Mouse (Mus musculus) spleen, adult 2 months (tissue): ENCODE measurements around the gene Mlf2. TPM values are rescaled to one million over a fixed set of nuclear protein-coding genes. Genes with fewer than 3 reads are reported as not detected.

ENCODE experiments used
- DNase-seq, 2 experiments: peaks; one replicate each; pipeline versions ENCODE4 v3.0.0 to v3.0.0-alpha.2; 2012 to 2021; ENCODE audit warnings: low spot score in 2 of 2, low read depth in 1 of 2
- H3K27ac ChIP-seq: fragments of 200-500 bp; 2 replicates; pipeline ENCODE4 v1.5.1; 2012; ENCODE audit warnings: low read length, inconsistent platforms; ENCODE audit not compliant: insufficient read depth
- H3K27me3 ChIP-seq: fragments of 200-500 bp; 2 replicates; pipeline ENCODE4 v1.6.1; 2012; ENCODE audit warnings: mild to moderate bottlenecking, moderate library complexity, low read length, inconsistent platforms; ENCODE audit not compliant: control insufficient read depth, insufficient read depth
- H3K36me3 ChIP-seq: fragments of 200-500 bp; 2 replicates; pipeline ENCODE4 v1.6.1; 2012; ENCODE audit warnings: mild to moderate bottlenecking, low read length, inconsistent platforms; ENCODE audit not compliant: control insufficient read depth, insufficient read depth
- H3K4me1 ChIP-seq: fragments of 200-500 bp; 2 replicates; pipeline ENCODE4 v1.6.1; 2011; ENCODE audit warnings: inconsistent platforms; ENCODE audit not compliant: control insufficient read depth, insufficient read depth, insufficient read length
- H3K4me3 ChIP-seq: fragments of 200-500 bp; 2 replicates; pipeline ENCODE4 v1.5.1; 2011; ENCODE audit warnings: mild to moderate bottlenecking, inconsistent platforms; ENCODE audit not compliant: insufficient read depth, insufficient read length; ENCODE audit errors: extremely low read depth
- CTCF ChIP-seq: fragments of 200-500 bp; IDR thresholded peaks from 2 replicates; pipeline ENCODE4 v1.5.1; 2011; ENCODE audit warnings: mild to moderate bottlenecking, inconsistent platforms; ENCODE audit not compliant: insufficient read depth, insufficient read length, insufficient replicate concordance; ENCODE audit errors: extremely low read depth
- POLR2A ChIP-seq: fragments of 200-500 bp; IDR thresholded peaks from 2 replicates; pipeline ENCODE4 v1.6.1; 2011; ENCODE audit warnings: low read depth, low read length, inconsistent platforms
- WGBS: fragments of 180-500 bp; shearing (Covaris S2); methylation state at CpG from one replicate; pipeline ENCODE4 v1.1.7; 2018; 5-methylcytosine and 5-hydroxymethylcytosine counted together
- polyA plus RNA-seq: library from polyadenylated mRNA; depleted of rRNA; stranded (reverse); fragments of >200 nt; gene quantifications from 2 replicates; pipeline ENCODE4 v1.2.3, GENCODE M21; 2012

Gene Mlf2
- polyA plus RNA-seq, 1 experiment, result 125 TPM

- no peak for DNase-seq
- H3K36me3 ChIP-seq, result peaks cover 5% of the 10 kb centered on the region; the same call in 1 of the 2 replicates
- peaks cover 7% of the 10 kb centered on the region for H3K27me3 ChIP-seq
- H3K27ac ChIP-seq, result no peak overlapping the region
- 70% methylated on average over 6 of the region's 6 CpGs for WGBS
- H3K4me1 ChIP-seq, result peaks cover 6% of the 10 kb centered on the region
- H3K4me3 ChIP-seq, result no peak overlapping the region
- TF ChIP-seq POLR2A, result no peak
- TF ChIP-seq CTCF, result no peak
These were observed 18.0 kb upstream of the Mlf2 start for GRCm38 (mm10) chr6:124913214-124913613.

GRCm38 (mm10) chr6:124913721-124914285, 17.4 kb upstream of the Mlf2 start:
- no peak overlapping the region for H3K27ac ChIP-seq
- no peak for DNase-seq
- peaks cover 7% of the 10 kb centered on the region for H3K27me3 ChIP-seq
- TF ChIP-seq POLR2A (no peak), CTCF (no peak)
- WGBS, result 81% methylated on average over 14 of the region's 14 CpGs
- peaks cover 5% of the 10 kb centered on the region; the same call in 1 of the 2 replicates for H3K36me3 ChIP-seq
- H3K4me3 ChIP-seq, result no peak overlapping the region
- H3K4me1 ChIP-seq, result peaks cover 5% of the 10 kb centered on the region; the same call in 1 of the 2 replicates

DNA sequence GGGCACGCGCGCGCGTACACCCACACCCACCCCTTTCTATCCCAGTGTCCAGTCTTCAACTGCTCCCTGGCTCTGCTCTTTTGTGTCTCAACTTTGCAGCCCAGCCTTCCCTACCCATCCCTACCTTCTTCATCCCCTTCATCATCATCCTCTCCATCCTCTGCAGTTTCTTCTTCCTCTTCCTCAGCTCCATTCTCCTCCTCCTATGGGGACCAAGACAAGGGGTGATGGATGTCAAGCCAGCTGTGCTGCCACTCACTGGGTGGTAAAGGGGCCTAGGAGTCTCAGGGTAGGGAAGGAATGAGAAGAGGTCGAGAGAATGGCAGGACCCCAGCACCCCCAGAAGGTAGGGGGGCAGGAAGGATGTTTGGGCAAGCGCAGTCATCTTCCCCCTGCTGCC, 16.7 kb upstream of the Mlf2 start:
- Histone ChIP-seq H3K27ac (no peak overlapping the region), H3K4me1 (peaks cover 5% of the 10 kb centered on the region; the same call in 1 of the 2 replicates), H3K36me3 (peaks cover 5% of the 10 kb centered on the region; the same call in 1 of the 2 replicates), H3K27me3 (peaks cover 7% of the 10 kb centered on the region), H3K4me3 (no peak overlapping the region)
- TF ChIP-seq CTCF, result no peak
- WGBS, result 89% methylated on average over 7 of the region's 7 CpGs
- no peak for DNase-seq

DNA sequence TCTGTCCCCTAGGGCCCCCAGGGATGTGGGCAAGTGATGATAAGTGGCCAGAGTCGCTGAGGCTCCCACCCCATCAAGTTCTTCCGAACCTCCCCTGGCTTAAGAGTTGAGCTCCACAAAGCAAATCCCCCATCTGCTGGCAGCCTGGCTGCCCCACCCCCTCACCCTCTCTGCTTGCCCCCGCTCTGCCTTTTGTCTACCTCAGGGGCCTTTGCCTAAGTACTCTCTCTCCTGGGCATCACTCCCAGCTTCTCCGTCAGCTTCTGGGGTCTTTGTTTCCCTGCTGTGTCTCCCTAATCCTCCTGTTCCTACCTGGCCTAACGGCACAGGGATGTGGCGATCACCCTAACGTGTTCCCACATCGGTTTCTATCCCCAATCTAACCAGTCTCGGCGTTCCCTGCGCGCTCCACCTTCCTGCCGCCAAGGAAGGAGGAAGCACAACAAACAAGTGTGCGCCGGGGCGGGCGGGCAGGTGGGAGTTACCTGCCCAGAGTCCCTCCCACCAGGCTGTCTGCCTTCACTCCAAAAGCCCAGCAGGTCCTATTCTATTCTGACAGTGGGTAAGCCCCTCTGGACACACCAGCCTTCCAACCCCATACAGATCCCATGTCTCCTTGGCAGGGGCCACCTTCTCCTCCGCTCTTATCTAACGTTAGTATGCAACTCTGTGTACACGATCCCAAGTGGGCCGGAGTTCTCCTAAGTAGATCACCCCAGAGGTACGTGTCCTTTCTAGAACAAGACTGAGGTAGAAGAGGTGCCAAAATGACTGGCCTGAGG, 15.8 kb upstream of the Mlf2 start:
- Histone ChIP-seq H3K36me3 (peaks cover 5% of the 10 kb centered on the region; the same call in 1 of the 2 replicates), H3K4me3 (no peak overlapping the region), H3K4me1 (peaks cover 6% of the 10 kb centered on the region; the same call in 1 of the 2 replicates), H3K27ac (no peak overlapping the region), H3K27me3 (peaks cover 7% of the 10 kb centered on the region)
- WGBS, result 83% methylated on average over 22 of the region's 22 CpGs
- no peak for DNase-seq
- TF ChIP-seq POLR2A (no peak), CTCF (no peak)

DNA sequence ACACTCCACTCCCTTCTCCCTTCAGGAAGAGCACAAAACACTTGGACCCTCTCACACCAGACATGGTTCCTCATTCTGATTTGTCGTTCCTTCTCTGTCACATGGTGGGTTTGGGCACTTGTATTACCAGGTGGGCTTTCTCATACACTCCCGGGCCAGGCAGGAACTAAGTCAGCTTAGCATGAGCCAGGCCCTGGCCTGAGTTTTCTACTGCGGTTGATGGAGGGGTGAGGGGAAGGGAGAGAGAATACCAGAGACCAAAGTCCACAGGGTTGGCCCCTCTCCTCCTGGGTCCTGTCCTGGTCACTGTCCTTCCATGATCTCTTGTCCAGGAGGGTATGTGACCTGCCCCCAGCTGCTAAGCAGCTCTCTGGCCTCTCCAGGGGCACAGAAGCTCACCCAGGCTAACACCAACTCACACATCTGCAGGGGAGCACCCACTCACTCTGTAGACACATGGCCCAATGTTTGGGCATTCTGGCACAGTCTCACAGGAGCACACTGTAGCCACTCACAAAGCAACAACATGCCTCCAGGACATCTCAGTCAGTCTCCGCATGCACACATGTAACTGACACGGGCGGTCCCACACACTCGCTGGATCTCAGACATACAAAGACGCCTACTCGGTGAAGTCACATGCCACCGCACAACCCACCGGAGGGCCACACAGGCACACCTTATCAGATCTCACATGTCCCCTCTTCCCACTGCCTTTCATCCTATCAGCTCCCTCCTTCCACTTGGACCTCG, 15.1 kb upstream of the Mlf2 start:
- peak overlapping the region; percentile 82; the same call in 1 of the 2 replicates for H3K4me3 ChIP-seq
- peaks cover 5% of the 10 kb centered on the region; the same call in 1 of the 2 replicates for H3K36me3 ChIP-seq
- peaks cover 6% of the 10 kb centered on the region; the same call in 1 of the 2 replicates for H3K4me1 ChIP-seq
- no peak for DNase-seq
- peaks cover 7% of the 10 kb centered on the region for H3K27me3 ChIP-seq
- WGBS, result 37% methylated on average over 12 of the region's 12 CpGs
- TF ChIP-seq POLR2A (no peak), CTCF (no peak)
- peak overlapping the region; percentile 24; the same call in 1 of the 2 replicates for H3K27ac ChIP-seq

DNA sequence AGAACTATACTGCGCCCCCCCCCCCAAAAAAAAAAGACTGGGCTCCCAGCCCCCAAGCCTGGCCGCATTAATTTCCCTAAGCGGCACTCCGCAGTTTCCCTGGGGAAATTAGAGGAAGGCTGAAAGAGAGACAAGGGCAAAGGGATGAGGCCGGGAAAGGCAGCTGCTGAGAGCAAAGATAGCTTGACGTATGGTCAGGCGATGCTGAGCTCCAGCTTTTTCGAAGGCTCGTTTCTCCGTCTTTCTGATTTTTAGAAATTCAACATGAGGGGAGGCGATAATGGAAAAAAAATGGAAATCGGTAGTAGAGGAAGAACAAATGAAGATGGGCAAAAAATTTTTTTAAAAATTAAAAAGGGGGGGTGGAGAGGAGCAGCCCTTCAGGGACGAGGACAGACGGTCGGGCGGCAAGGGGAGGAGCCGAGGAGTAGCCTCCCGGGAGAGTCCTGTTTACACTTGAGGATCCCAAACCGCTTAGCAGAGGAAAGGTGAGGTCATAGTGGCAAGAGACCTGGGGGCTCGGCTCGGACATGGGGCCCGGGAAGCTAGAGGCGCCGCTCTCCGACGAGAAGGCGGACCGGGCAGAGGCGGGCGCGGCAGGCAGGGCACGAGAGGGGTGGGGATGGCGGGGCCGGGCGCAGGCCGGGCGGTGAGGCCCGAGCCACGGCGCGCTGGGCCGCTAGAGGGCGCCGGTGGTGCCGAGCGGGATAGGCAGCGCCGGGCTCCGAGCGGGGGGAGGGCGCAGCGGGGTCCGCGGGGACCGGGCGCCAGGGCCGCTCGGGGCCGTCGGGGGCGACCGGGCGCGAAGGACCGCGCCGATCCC, 14.3 kb upstream of the Mlf2 start:
- peak overlapping the region; percentile 72 for H3K27ac ChIP-seq
- TF ChIP-seq CTCF (peak; percentile 76), POLR2A (no peak)
- H3K27me3 ChIP-seq, result peaks cover 7% of the 10 kb centered on the region
- WGBS, result 4% methylated on average over 66 of the region's 67 CpGs
- H3K4me1 ChIP-seq, result peaks cover 9% of the 10 kb centered on the region; the same call in 1 of the 2 replicates
- H3K36me3 ChIP-seq, result peaks cover 5% of the 10 kb centered on the region; the same call in 1 of the 2 replicates
- peak in 1 of 2 experiments; percentile 90 for DNase-seq
- H3K4me3 ChIP-seq, result peak overlapping the region; percentile 82
